Mouse (Mus musculus) MEL (cell line): ENCODE data around the gene 5730455P16Rik. TPM values are rescaled to one million over a fixed set of nuclear protein-coding genes. Genes with fewer than 3 reads are reported as not detected.

Source experiments
- DNase-seq: peaks from one replicate; pipeline ENCODE4 v3.0.0; 2011; ENCODE audit warnings: low read depth, low spot score
- H3K27ac ChIP-seq: 2 replicates; pipeline ENCODE4 v1.5.1; 2012; ENCODE audit warnings: low read depth, mild to moderate bottlenecking, control low read depth, low read length, moderate library complexity; ENCODE audit not compliant: control insufficient read depth
- H3K27me3 ChIP-seq, 2 experiments: fragments of 150-350 bp in 1 of 2; sonication (generic) in 1 of 2; 2 replicates each; pipeline ENCODE4 v1.6.1; 2012; ENCODE audit warnings: low read length in 2 of 2, mild to moderate bottlenecking in 2 of 2, improper control_type of control experiment in 1 of 2, moderate library complexity in 1 of 2; ENCODE audit not compliant: insufficient read depth in 2 of 2, control insufficient read depth in 1 of 2
- H3K36me3 ChIP-seq, 2 experiments: 2 replicates each; pipeline ENCODE4 v1.6.1; 2012 to 2014; ENCODE audit warnings: low read length in 2 of 2, improper control_type of control experiment in 1 of 2, inconsistent platforms in 1 of 2, mild to moderate bottlenecking in 1 of 2; ENCODE audit not compliant: insufficient read depth in 2 of 2, control insufficient read depth in 1 of 2
- H3K4me1 ChIP-seq, 2 experiments: fragments of 150-350 bp in 1 of 2; sonication (generic) in 1 of 2; 2 replicates each; pipeline ENCODE4 v1.6.1; 2012; ENCODE audit warnings: low read length in 2 of 2, improper control_type of control experiment in 1 of 2, mild to moderate bottlenecking in 1 of 2; ENCODE audit not compliant: insufficient read depth in 2 of 2, control insufficient read depth in 1 of 2
- H3K4me3 ChIP-seq, 2 experiments: fragments of 150-350 bp in 1 of 2; sonication (generic) in 1 of 2; 2 replicates each; pipeline ENCODE4 v1.5.1; 2012; ENCODE audit warnings: low read depth in 2 of 2, low read length in 2 of 2, mild to moderate bottlenecking in 2 of 2, moderate library complexity in 2 of 2, control low read depth in 1 of 2, improper control_type of control experiment in 1 of 2; ENCODE audit not compliant: control insufficient read depth in 1 of 2, insufficient read depth in 1 of 2
- H3K79me2 ChIP-seq: 2 replicates; pipeline ENCODE4 v1.6.1; 2012; ENCODE audit warnings: mild to moderate bottlenecking, low read length, moderate library complexity; ENCODE audit not compliant: control insufficient read depth, poor library complexity, insufficient read depth
- H3K9ac ChIP-seq: 2 replicates; pipeline ENCODE4 v1.6.1; 2012; ENCODE audit warnings: low read depth, mild to moderate bottlenecking, control low read depth, low read length, moderate library complexity; ENCODE audit not compliant: control insufficient read depth, poor library complexity, severe bottlenecking
- H3K9me3 ChIP-seq: fragments of 150-350 bp; sonication (generic); replicated peaks from 2 replicates; pipeline ENCODE4 v1.6.1; 2012; ENCODE audit warnings: mild to moderate bottlenecking, low read length, improper control_type of control experiment, moderate library complexity; ENCODE audit not compliant: insufficient read depth
- BHLHE40 ChIP-seq: IDR thresholded peaks from 2 replicates; pipeline ENCODE4 v1.6.1; 2012; ENCODE audit warnings: low read depth, mild to moderate bottlenecking, inconsistent platforms, low read length, improper control_type of control experiment, borderline replicate concordance
- CHD1 ChIP-seq: IDR thresholded peaks from 2 replicates; pipeline ENCODE4 v1.6.1; 2012; ENCODE audit warnings: low read depth, mild to moderate bottlenecking, inconsistent platforms, low read length, improper control_type of control experiment
- CHD2 ChIP-seq: IDR thresholded peaks from 2 replicates; pipeline ENCODE4 v1.6.1; 2011; ENCODE audit warnings: low read length, improper control_type of control experiment
- CTCF ChIP-seq, 3 experiments: IDR thresholded peaks in 2 of 3; conservative IDR thresholded peaks in 1 of 3; 2 replicates each; pipeline ENCODE4 v1.5.1; 2011 to 2012; ENCODE audit warnings: low read length in 3 of 3, low read depth in 2 of 3, mild to moderate bottlenecking in 2 of 3, improper control_type of control experiment in 1 of 3, inconsistent platforms in 1 of 3, mixed read lengths in 1 of 3, moderate library complexity in 1 of 3; ENCODE audit not compliant: control insufficient read depth in 1 of 3, insufficient read depth in 1 of 3, poor library complexity in 1 of 3, severe bottlenecking in 1 of 3
- ELF1 ChIP-seq: IDR thresholded peaks from 2 replicates; pipeline ENCODE4 v1.6.1; 2014; ENCODE audit warnings: low read depth, mild to moderate bottlenecking, inconsistent platforms, low read length, improper control_type of control experiment, moderate library complexity
- EP300 ChIP-seq, 2 experiments: IDR thresholded peaks; 2 replicates each; pipeline ENCODE4 v1.6.1; 2011; ENCODE audit warnings: improper control_type of control experiment in 2 of 2, low read length in 2 of 2, low read depth in 1 of 2, mild to moderate bottlenecking in 1 of 2
- ETS1 ChIP-seq: IDR thresholded peaks from 2 replicates; pipeline ENCODE4 v1.6.1; 2012; ENCODE audit warnings: low read depth, mild to moderate bottlenecking, inconsistent platforms, low read length, improper control_type of control experiment, moderate library complexity
- GATA1 ChIP-seq: IDR thresholded peaks from 2 replicates; pipeline ENCODE4 v1.6.1; 2011; ENCODE audit warnings: low read depth, low read length, improper control_type of control experiment
- HCFC1 ChIP-seq: IDR thresholded peaks from 2 replicates; pipeline ENCODE4 v1.6.1; 2012; ENCODE audit warnings: low read depth, mild to moderate bottlenecking, inconsistent platforms, low read length, improper control_type of control experiment, moderate library complexity
- JUND ChIP-seq: IDR thresholded peaks from 2 replicates; pipeline ENCODE4 v1.6.1; 2011; ENCODE audit warnings: low read depth, mild to moderate bottlenecking, improper control_type of control experiment, low read length
- KAT2A ChIP-seq: conservative IDR thresholded peaks from 2 replicates; pipeline ENCODE4 v1.6.1; 2012; ENCODE audit warnings: low read depth, low read length, improper control_type of control experiment, inconsistent platforms
- MAFK ChIP-seq: IDR thresholded peaks from 2 replicates; pipeline ENCODE4 v1.6.1; 2011; ENCODE audit warnings: low read depth, mild to moderate bottlenecking, low read length, improper control_type of control experiment, borderline replicate concordance
- MAX ChIP-seq: IDR thresholded peaks from 2 replicates; pipeline ENCODE4 v1.6.1; 2011; ENCODE audit warnings: low read length, improper control_type of control experiment
- MAZ ChIP-seq: IDR thresholded peaks from 2 replicates; pipeline ENCODE4 v1.6.1; 2012; ENCODE audit warnings: low read depth, mild to moderate bottlenecking, inconsistent platforms, low read length, improper control_type of control experiment
- MXI1 ChIP-seq: IDR thresholded peaks from 2 replicates; pipeline ENCODE4 v1.6.1; 2011; ENCODE audit warnings: mild to moderate bottlenecking, low read depth, low read length, improper control_type of control experiment
- MYB ChIP-seq: IDR thresholded peaks from 2 replicates; pipeline ENCODE4 v1.6.1; 2011; ENCODE audit warnings: mild to moderate bottlenecking, low read depth, low read length, improper control_type of control experiment
- MYC ChIP-seq: IDR thresholded peaks from 2 replicates; pipeline ENCODE4 v1.6.1; 2011; ENCODE audit warnings: low read depth, mild to moderate bottlenecking, low read length, improper control_type of control experiment, moderate library complexity
- NELFE ChIP-seq: IDR thresholded peaks from 2 replicates; pipeline ENCODE4 v1.6.1; 2011; ENCODE audit warnings: low read depth, low read length, improper control_type of control experiment
- NRF1 ChIP-seq: IDR thresholded peaks from 2 replicates; pipeline ENCODE4 v1.6.1; 2014; ENCODE audit warnings: low read depth, mild to moderate bottlenecking, inconsistent platforms, low read length, improper control_type of control experiment, moderate library complexity; ENCODE audit not compliant: poor library complexity, insufficient read depth, severe bottlenecking
- POLR2A ChIP-seq, 2 experiments: IDR thresholded peaks; 2 replicates each; pipeline ENCODE4 v1.6.1; 2011 to 2012; ENCODE audit warnings: low read length in 2 of 2, mild to moderate bottlenecking in 2 of 2, control low read depth in 1 of 2, improper control_type of control experiment in 1 of 2, low read depth in 1 of 2, moderate library complexity in 1 of 2; ENCODE audit not compliant: control insufficient read depth in 1 of 2, insufficient read depth in 1 of 2, poor library complexity in 1 of 2
- POLR2AphosphoS2 ChIP-seq: IDR thresholded peaks from 2 replicates; pipeline ENCODE4 v1.6.1; 2011; ENCODE audit warnings: low read length, improper control_type of control experiment
- RCOR1 ChIP-seq: IDR thresholded peaks from 2 replicates; pipeline ENCODE4 v1.6.1; 2012; ENCODE audit warnings: low read depth, mild to moderate bottlenecking, inconsistent platforms, low read length, improper control_type of control experiment
- SIN3A ChIP-seq: IDR thresholded peaks from 2 replicates; pipeline ENCODE4 v1.6.1; 2012; ENCODE audit warnings: low read length, improper control_type of control experiment, inconsistent platforms
- SMC3 ChIP-seq: IDR thresholded peaks from 2 replicates; pipeline ENCODE4 v1.6.1; 2011; ENCODE audit warnings: low read depth, low read length, improper control_type of control experiment
- TAL1 ChIP-seq: IDR thresholded peaks from 2 replicates; pipeline ENCODE4 v1.6.1; 2012; ENCODE audit warnings: mild to moderate bottlenecking, inconsistent platforms, low read length, moderate library complexity, mixed read lengths
- TCF12 ChIP-seq: IDR thresholded peaks from 2 replicates; pipeline ENCODE4 v1.6.1; 2014; ENCODE audit warnings: low read depth, mild to moderate bottlenecking, inconsistent platforms, low read length, improper control_type of control experiment, moderate library complexity
- UBTF ChIP-seq: IDR thresholded peaks from 2 replicates; pipeline ENCODE4 v1.6.1; 2012; ENCODE audit warnings: low read depth, mild to moderate bottlenecking, inconsistent platforms, low read length, improper control_type of control experiment, moderate library complexity, borderline replicate concordance; ENCODE audit not compliant: insufficient read depth
- USF1 ChIP-seq: IDR thresholded peaks from 2 replicates; pipeline ENCODE4 v1.6.1; 2014; ENCODE audit warnings: low read depth, mild to moderate bottlenecking, inconsistent platforms, low read length, improper control_type of control experiment, moderate library complexity
- USF2 ChIP-seq, 2 experiments: IDR thresholded peaks; 2 replicates each; pipeline ENCODE4 v1.6.1; 2011 to 2012; ENCODE audit warnings: improper control_type of control experiment in 2 of 2, low read length in 2 of 2, borderline replicate concordance in 1 of 2, inconsistent platforms in 1 of 2, low read depth in 1 of 2, mild to moderate bottlenecking in 1 of 2; ENCODE audit not compliant: insufficient read depth in 1 of 2
- ZC3H11A ChIP-seq: IDR thresholded peaks from 2 replicates; pipeline ENCODE4 v1.6.1; 2012; ENCODE audit warnings: low read depth, mild to moderate bottlenecking, inconsistent platforms, low read length, improper control_type of control experiment
- ZKSCAN1 ChIP-seq: IDR thresholded peaks from 2 replicates; pipeline ENCODE4 v1.6.1; 2012; ENCODE audit warnings: low read depth, mild to moderate bottlenecking, inconsistent platforms, low read length, improper control_type of control experiment, moderate library complexity
- ZMIZ1 ChIP-seq: IDR thresholded peaks from 2 replicates; pipeline ENCODE4 v1.6.1; 2012; ENCODE audit warnings: low read depth, mild to moderate bottlenecking, inconsistent platforms, low read length, improper control_type of control experiment, moderate library complexity
- ZNF384 ChIP-seq: IDR thresholded peaks from 2 replicates; pipeline ENCODE4 v1.6.1; 2012; ENCODE audit warnings: low read depth, mild to moderate bottlenecking, inconsistent platforms, low read length, improper control_type of control experiment
- polyA plus RNA-seq, 2 experiments: library from polyadenylated mRNA; stranded (reverse) in 1 of 2; unstranded in 1 of 2; fragments of >175 nt in 1 of 2; fragments of >200 nt in 1 of 2; gene quantifications; 2 replicates each; pipeline versions ENCODE4 v1.2.1 to v1.2.4; 2012; ENCODE audit warnings: low replicate concordance in 2 of 2, low read depth in 1 of 2; ENCODE audit not compliant: insufficient read length in 2 of 2, insufficient read depth in 1 of 2, missing spikeins in 1 of 2
- total RNA-seq: library from RNA; depleted of rRNA; stranded (reverse); fragments of 300-350 nt; gene quantifications from 2 replicates; pipeline ENCODE4 v1.2.3, GENCODE M21; 2012; rRNA removed

Gene 5730455P16Rik
- 9.4 and 10.1 TPM in 2 replicates for total RNA-seq
- polyA plus RNA-seq, result 1 to 10 TPM in 1 of 2 experiments, not detected in 1; 9.5 TPM

GRCm38 (mm10) chr11:80377712-80378451, at the start of gene 5730455P16Rik:
5730455P16Rik (minus strand) TSS chr11:80378034.
- Histone ChIP-seq H3K9me3 (no peaks in the 10 kb centered on the region), H3K9ac (peak within 1 kb of the TSS; percentile 99), H3K79me2 (peaks cover 14% of the 10 kb centered on the region), H3K36me3 (peaks cover 0 to 16% of the 10 kb centered on the region in 2 experiments; a peak in 2 of 4 replicates), H3K4me1 (peaks cover 6 to 10% of the 10 kb centered on the region in 2 experiments), H3K4me3 (peak within 1 kb of the TSS; percentile 88 to 97), H3K27me3 (no peaks in the 10 kb centered on the region), H3K27ac (peak within 1 kb of the TSS; percentile 95)
- peak; percentile 97 for DNase-seq
- TF ChIP-seq EP300 (IDR thresholded peaks at IDR 0.05; ENCODE audit: low read depth in 1 of 2, low read length in 2 of 2), result peak in 1 of 2 experiments; percentile 45; a peak in 1 of 4 replicates
- peak; percentile 91; the same call in 1 of the 2 replicates for TF ChIP-seq POLR2AphosphoS2
- TF ChIP-seq ZNF384, result peak; percentile 44; the same call in 1 of the 2 replicates
- TF ChIP-seq TCF12, result peak; percentile 81
- TF ChIP-seq ZKSCAN1, result no peak
- TF ChIP-seq BHLHE40, result no peak
- TF ChIP-seq GATA1, result no peak
- TF ChIP-seq CHD2, result peak; percentile 25
- TF ChIP-seq USF1, result peak; percentile 58
- peak; percentile 60; the same call in 1 of the 2 replicates for TF ChIP-seq MXI1
- TF ChIP-seq NRF1, result 0 out of 2 replicates have a peak, but pooled peaks have one; percentile 14
- TF ChIP-seq RCOR1, result peak; percentile 37; the same call in 1 of the 2 replicates
- TF ChIP-seq SIN3A, result peak; percentile 85
- TF ChIP-seq TAL1, result no peak
- TF ChIP-seq ELF1, result peak; percentile 60
- TF ChIP-seq ZC3H11A, result no peak
- peak; percentile 89; the same call in 1 of the 2 replicates for TF ChIP-seq MAZ
- no peak for TF ChIP-seq JUND
- TF ChIP-seq CTCF (IDR thresholded peaks at IDR 0.05 in 2 of 3, conservative IDR thresholded peaks at IDR 0.05 in 1 of 3; ENCODE audit: control insufficient read depth in 1 of 3, insufficient read depth in 1 of 3, low read depth in 2 of 3, low read length in 3 of 3, poor library complexity in 1 of 3, severe bottlenecking in 1 of 3), result no peak; a peak in 1 of 6 replicates
- TF ChIP-seq USF2 (IDR thresholded peaks at IDR 0.05; ENCODE audit: borderline replicate concordance in 1 of 2, insufficient read depth in 1 of 2, low read depth in 1 of 2, low read length in 2 of 2), result no peak
- TF ChIP-seq ZMIZ1, result peak; percentile 79; the same call in 1 of the 2 replicates
- TF ChIP-seq CHD1, result peak; percentile 11
- TF ChIP-seq NELFE, result peak; percentile 98
- peak; percentile 68 for TF ChIP-seq ETS1
- no peak; the same call in 1 of the 2 replicates for TF ChIP-seq KAT2A
- peak; percentile 85 to 94; a peak in 3 of 4 replicates for TF ChIP-seq POLR2A (IDR thresholded peaks at IDR 0.05; ENCODE audit: control insufficient read depth in 1 of 2, insufficient read depth in 1 of 2, low read depth in 1 of 2, low read length in 2 of 2, poor library complexity in 1 of 2)
- peak; percentile 51; the same call in 1 of the 2 replicates for TF ChIP-seq MYB
- peak; percentile 69 for TF ChIP-seq MAX
- TF ChIP-seq MYC, result no peak
- no peak for TF ChIP-seq MAFK
- TF ChIP-seq HCFC1, result peak; percentile 91
- no peak for TF ChIP-seq SMC3
- TF ChIP-seq UBTF, result peak; percentile 72; the same call in 1 of the 2 replicates
